Mouse (Mus musculus) cortical plate, adult 2 months (tissue): ENCODE results near the gene Helq.

Source experiments
- CTCF ChIP-seq: fragments of 200-500 bp; IDR thresholded peaks from 2 replicates; pipeline ENCODE4 v1.5.1; 2011; ENCODE audit warnings: mild to moderate bottlenecking, control low read depth, low read length; ENCODE audit not compliant: insufficient read depth; ENCODE audit errors: extremely low read depth
- POLR2A ChIP-seq: fragments of 200-500 bp; IDR thresholded peaks from 2 replicates; pipeline ENCODE4 v1.6.1; 2011; ENCODE audit warnings: mild to moderate bottlenecking, low read length, control low read depth; ENCODE audit not compliant: insufficient read depth; ENCODE audit errors: extremely low read depth

- TF ChIP-seq POLR2A (no peak), CTCF (no peak)
These were observed 39.5 kb upstream of the Helq start for GRCm38 (mm10) chr5:100837907-100838306.
